Mouse (Mus musculus): ENCODE measurements around the gene Dtnbp1. TPM values are rescaled to one million over a fixed set of nuclear protein-coding genes. Genes with fewer than 3 reads are reported as not detected.

The Dtnbp1 gene
- polyA plus RNA-seq, 1 experiment: 120 TPM

GRCm38 (mm10) chr13:44979433-44979832 is 22.5 kb downstream of the Dtnbp1 start:
- no peak for DNase-seq (ENCODE audit: low read depth)
- TF ChIP-seq CTCF (IDR thresholded peaks at IDR 0.05; ENCODE audit: borderline replicate concordance, extremely low read depth, insufficient read depth, insufficient read length) (no peak), POLR2A (IDR thresholded peaks at IDR 0.05; ENCODE audit: borderline replicate concordance, extremely low read depth, insufficient read depth, insufficient read length, poor library complexity, severe bottlenecking) (no peak)

GRCm38 (mm10) chr13:44977483-44978141 is 24.3 kb downstream of the Dtnbp1 start:
- TF ChIP-seq CTCF (IDR thresholded peaks at IDR 0.05; ENCODE audit: borderline replicate concordance, extremely low read depth, insufficient read depth, insufficient read length) (no peak), POLR2A (IDR thresholded peaks at IDR 0.05; ENCODE audit: borderline replicate concordance, extremely low read depth, insufficient read depth, insufficient read length, poor library complexity, severe bottlenecking) (no peak)
- peak; percentile 79 for DNase-seq (ENCODE audit: low read depth)

GRCm38 (mm10) chr13:44977059-44977458 is 24.9 kb downstream of the Dtnbp1 start:
- peak; percentile 20; the same call in 1 of the 2 replicates for TF ChIP-seq CTCF (IDR thresholded peaks at IDR 0.05; ENCODE audit: borderline replicate concordance, extremely low read depth, insufficient read depth, insufficient read length)
- no peak for TF ChIP-seq POLR2A (IDR thresholded peaks at IDR 0.05; ENCODE audit: borderline replicate concordance, extremely low read depth, insufficient read depth, insufficient read length, poor library complexity, severe bottlenecking)
- peak; percentile 86 for DNase-seq (ENCODE audit: low read depth)

DNA sequence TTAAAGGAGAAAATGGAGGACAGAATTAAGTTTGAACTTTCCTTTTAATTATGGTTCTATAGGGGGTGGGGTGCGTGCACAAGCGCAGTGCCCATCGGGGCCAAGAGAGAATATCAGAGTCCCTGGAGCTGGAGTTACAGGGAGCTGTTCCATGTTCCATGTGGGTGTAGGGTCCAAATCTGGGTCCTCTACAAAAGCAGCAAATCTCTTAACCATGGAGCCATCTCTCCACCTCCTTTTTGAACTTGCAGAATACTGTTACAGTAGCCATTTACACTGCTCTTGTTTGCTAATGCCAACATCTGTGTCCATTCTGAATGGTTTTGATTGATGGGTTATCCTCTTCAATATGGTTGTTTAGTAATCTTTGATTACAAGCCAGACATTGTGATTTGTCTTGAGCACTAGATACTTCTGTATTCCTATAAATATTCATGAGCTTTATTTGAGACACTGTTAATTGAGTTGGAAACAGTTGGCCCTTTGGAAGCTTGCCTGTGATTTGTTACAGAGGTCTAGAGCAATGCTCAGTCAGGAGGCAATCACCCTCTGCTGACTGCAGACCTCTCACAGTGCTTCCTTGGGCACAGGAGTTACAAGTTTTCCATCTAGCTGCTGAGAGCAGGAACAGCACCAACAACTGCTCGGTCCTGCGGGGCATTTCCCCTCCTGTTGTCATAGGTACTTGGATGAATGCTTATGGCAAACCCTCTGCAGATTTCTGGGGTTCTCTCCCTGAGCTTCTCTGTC is 41.2 kb downstream of the Dtnbp1 start:
- DNase-seq (ENCODE audit: low read depth): peak; percentile 94
- TF ChIP-seq CTCF (IDR thresholded peaks at IDR 0.05; ENCODE audit: borderline replicate concordance, extremely low read depth, insufficient read depth, insufficient read length) (no peak), POLR2A (IDR thresholded peaks at IDR 0.05; ENCODE audit: borderline replicate concordance, extremely low read depth, insufficient read depth, insufficient read length, poor library complexity, severe bottlenecking) (no peak)

GRCm38 (mm10) chr13:44957049-44957448 is 44.9 kb downstream of the Dtnbp1 start:
- no peak for DNase-seq (ENCODE audit: low read depth)
- TF ChIP-seq CTCF (IDR thresholded peaks at IDR 0.05; ENCODE audit: borderline replicate concordance, extremely low read depth, insufficient read depth, insufficient read length) (no peak), POLR2A (IDR thresholded peaks at IDR 0.05; ENCODE audit: borderline replicate concordance, extremely low read depth, insufficient read depth, insufficient read length, poor library complexity, severe bottlenecking) (no peak)

- DNase-seq (ENCODE audit: low read depth): no peak
- TF ChIP-seq POLR2A (IDR thresholded peaks at IDR 0.05; ENCODE audit: borderline replicate concordance, extremely low read depth, insufficient read depth, insufficient read length, poor library complexity, severe bottlenecking) (no peak), CTCF (IDR thresholded peaks at IDR 0.05; ENCODE audit: borderline replicate concordance, extremely low read depth, insufficient read depth, insufficient read length) (no peak)
These were observed 46.2 kb downstream of the Dtnbp1 start for GRCm38 (mm10) chr13:44955781-44956180.

DNA sequence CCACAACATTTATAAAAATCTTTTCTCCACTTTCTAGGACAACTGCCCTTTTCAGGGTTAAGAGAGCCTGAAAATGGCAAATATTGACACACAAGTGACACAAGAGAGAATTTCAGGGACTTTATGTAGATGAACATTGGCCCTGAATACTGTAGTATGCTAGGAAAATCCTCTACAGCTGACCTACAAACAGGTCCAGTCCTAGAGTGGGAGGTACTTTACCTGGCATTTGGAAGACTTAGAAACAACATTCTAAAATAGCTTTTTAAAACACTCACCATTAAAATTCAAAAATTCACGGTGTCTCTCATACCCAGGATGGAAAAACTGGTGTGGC is 47.7 kb downstream of the Dtnbp1 start:
- TF ChIP-seq POLR2A (IDR thresholded peaks at IDR 0.05; ENCODE audit: borderline replicate concordance, extremely low read depth, insufficient read depth, insufficient read length, poor library complexity, severe bottlenecking) (no peak), CTCF (IDR thresholded peaks at IDR 0.05; ENCODE audit: borderline replicate concordance, extremely low read depth, insufficient read depth, insufficient read length) (no peak)
- no peak for DNase-seq (ENCODE audit: low read depth)

DNA sequence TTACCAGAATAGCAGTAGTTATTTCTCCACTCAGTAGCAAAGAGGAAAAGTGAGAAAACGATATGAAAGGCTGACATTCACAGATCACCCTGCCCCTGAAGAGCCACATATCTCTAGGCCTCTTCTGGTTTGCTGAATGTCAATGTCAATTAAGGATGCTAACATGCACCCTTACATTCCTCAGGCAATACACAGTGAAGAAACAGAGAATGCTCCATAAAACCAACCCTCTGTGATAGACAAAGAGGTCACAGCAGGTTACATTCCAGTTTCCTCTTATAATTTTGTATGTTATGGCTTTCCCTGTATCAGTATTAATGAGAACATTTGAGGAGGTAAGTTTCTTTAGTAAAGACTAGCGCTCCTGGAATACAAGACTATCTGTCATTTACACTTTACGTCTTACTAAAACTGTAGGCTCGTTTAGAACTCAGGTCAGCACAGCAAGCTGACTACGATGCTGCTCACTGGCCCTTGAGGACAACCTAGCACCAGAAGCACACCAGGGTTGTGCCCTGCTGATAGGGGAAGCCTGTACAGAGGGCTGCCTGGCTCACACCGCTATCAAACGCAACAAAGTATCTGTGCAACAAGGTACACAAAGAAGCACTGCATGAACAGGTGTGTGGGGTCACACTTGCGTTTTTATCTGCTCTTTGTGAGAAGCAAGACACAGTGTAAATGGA is 48.3 kb downstream of the Dtnbp1 start:
- TF ChIP-seq POLR2A (IDR thresholded peaks at IDR 0.05; ENCODE audit: borderline replicate concordance, extremely low read depth, insufficient read depth, insufficient read length, poor library complexity, severe bottlenecking) (no peak), CTCF (IDR thresholded peaks at IDR 0.05; ENCODE audit: borderline replicate concordance, extremely low read depth, insufficient read depth, insufficient read length) (no peak)
- DNase-seq (ENCODE audit: low read depth): no peak

DNA sequence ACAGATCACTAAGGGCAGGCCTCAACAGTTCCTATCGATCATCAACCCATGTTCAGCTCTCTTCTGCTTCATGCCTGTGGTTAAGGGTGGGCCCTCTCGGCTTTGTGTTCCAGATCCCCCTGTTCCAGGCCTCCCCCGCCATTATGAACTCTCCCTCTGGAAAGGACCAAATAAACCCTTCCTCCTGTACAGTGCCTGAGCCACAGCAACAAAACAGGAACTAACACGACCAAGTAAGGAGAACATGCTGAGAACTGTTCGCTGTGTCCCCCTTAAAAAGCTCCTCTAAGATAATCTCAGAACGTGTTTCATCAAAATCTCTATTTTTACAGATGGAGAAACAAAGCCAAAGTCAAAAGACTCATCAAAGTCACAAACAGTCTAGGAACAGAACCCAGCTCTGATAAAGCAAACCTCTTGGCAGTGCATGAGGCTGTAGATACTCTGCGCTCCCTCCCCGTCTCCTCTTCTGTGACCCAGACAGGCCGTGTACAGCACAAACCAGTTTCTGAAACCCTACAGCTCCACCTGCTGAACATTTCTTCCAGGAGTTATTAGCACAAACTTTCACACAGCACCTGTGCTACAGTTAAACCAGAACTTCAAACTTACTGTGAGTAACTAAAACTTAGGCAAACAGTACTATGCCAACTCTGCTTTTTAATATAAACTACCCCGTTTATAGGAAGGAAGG is 49.4 kb downstream of the Dtnbp1 start:
- no peak for TF ChIP-seq POLR2A (IDR thresholded peaks at IDR 0.05; ENCODE audit: borderline replicate concordance, extremely low read depth, insufficient read depth, insufficient read length, poor library complexity, severe bottlenecking)
- TF ChIP-seq CTCF (IDR thresholded peaks at IDR 0.05; ENCODE audit: borderline replicate concordance, extremely low read depth, insufficient read depth, insufficient read length): no peak
- peak; percentile 47 for DNase-seq (ENCODE audit: low read depth)

DNA sequence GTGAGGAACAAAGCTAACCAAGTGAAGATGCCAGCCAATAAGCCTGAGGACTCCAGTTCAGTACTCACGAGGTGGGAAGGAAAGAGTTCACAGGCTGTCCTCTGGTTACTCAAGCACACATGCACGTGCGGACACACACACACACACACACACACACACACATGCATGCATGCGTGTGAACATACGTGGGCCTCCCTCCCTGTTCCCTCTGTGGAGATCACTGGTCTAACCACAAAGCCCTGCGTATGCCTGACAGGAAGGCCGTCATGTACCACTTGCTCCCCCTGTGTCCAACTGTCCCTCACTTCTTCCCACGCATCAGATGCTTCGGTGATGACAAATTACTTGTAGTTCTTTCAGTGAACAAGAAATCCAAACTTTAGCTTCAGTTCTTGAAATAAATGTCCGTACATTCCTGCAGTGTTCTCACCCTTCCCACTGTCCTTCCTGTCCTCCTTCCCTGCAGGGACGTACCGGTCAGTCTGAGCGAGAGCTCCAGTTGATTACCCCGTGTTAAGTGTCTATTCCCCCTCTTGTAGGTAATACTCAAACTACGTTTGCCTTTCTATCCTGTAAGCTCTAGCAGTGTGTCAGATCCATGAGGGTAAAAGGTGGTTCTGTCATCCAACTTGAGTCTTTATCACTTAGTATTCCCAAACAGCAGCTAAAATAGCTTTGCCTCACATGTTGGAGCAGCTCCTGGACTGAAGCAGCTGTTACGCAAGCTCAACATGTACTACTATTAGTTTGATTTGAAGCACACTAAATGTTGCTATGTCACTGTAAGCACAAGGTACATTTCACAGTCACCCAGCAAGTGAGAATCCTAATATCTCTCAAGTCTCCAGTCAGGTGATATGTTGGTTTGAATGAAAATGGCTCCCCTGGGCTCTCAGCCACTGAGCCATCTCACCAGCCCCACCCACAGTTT is 53.4 kb downstream of the Dtnbp1 start:
- TF ChIP-seq POLR2A (IDR thresholded peaks at IDR 0.05; ENCODE audit: borderline replicate concordance, extremely low read depth, insufficient read depth, insufficient read length, poor library complexity, severe bottlenecking) (no peak), CTCF (IDR thresholded peaks at IDR 0.05; ENCODE audit: borderline replicate concordance, extremely low read depth, insufficient read depth, insufficient read length) (no peak)
- DNase-seq (ENCODE audit: low read depth): no peak

Data from brain, embryonic 14.5 days (tissue).